Mouse (Mus musculus) yolk sac, embryonic 10.5 days (tissue): ENCODE measurements at regions not wholly inside any gene's neighbourhood (a gene's known extent, or its start where the extent isn't known, plus 50 kb on each side); places are given as distances from the start of the nearest gene placed in this dataset.
A peak's percentile ranks its signal among the peaks of the same experiment; 100 is the strongest.
"Not testable (repeated sequence)": the region's sequence is repeated elsewhere in the genome, so short reads cannot be mapped to it uniquely, and the experiment has no call there.

ENCODE experiments used
- DNase-seq: peaks from one replicate; pipeline ENCODE4 v3.0.0-alpha.2; 2017; ENCODE audit warnings: low spot score

DNA sequence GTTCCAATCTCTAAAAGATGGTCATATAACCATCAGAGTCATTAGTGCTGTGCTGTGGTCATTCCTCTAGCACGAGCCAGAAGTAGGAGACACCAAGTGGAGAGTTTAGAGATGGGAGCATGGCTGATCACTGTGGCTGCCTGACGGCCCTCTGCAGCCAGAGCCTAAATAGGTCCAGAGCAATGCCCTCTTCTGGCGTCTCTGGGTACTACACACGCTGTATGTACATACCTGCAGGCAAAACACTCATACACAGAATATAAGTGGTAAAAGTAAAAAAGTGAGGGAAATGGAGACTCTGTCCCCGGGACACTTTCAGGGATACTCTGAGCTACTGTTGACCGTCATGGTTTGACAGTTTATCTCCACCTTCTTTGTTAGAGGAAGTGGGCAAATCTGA, 91.4 kb downstream of the Gm21738 start:
- no peak for DNase-seq

DNA sequence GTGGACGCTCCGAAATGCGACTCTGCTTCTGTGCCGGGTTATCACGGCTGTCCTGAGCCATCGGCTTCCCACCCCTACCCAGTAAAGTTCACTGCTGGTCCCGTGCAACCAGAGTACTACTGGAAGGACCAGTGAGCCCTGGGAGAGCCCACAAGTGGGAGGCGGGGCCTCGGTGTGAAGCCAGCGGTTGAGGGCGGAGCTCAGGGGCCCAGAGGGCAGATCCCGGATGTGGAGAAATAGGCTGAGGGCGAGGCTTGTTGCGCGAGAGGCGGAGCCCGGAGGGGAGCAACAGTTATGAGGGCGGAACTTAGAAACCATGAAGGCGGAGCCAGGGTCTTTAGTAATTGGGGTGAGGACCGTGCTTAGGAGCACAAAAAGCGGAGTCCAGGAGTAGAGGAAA, 107.1 kb downstream of the Gm21738 start:
- DNase-seq: no peak

GRCm38 (mm10) chr14:19302859-19303258, 115.9 kb downstream of the Gm21738 start:
- not testable (repeated sequence) for DNase-seq

GRCm38 (mm10) chr14:19279096-19279495, 139.6 kb downstream of the Gm21738 start:
- no peak for DNase-seq

DNA sequence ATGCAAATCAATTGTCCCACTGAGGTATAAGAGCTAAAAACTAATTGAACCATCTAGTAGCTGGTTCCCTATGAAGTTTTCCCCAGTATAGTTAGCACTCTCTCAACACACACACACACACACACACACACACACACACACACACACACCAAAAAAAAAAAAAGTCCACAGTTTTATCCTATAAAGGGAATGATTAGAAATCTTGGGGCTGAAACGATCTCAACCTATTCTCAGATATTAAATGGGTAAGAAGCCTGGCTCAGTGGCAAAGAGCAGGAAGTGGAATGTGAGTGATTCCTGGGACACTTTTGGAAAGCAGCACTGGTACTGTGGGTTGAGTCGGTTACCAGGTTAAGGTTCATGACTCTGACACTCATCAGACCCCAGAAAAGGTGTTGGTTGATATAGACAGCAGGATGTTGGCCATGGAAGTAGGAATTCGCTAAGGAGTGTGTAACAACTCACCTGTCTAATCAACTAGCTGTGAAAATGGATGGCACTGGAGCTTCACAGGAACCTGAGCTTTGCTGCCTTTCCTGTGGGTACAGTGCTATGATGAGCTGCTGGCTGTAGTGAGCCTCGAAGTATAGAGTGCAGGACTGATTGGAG, 140.8 kb downstream of the Gm21738 start:
- peak; percentile 96 for DNase-seq
